Mouse (Mus musculus): ENCODE data around the gene Arrb1. TPM values are rescaled to one million over a fixed set of nuclear protein-coding genes. Genes with fewer than 3 reads are reported as not detected.

Arrb1 gene
- polyA plus RNA-seq, 1 experiment: 37.9 TPM

DNA sequence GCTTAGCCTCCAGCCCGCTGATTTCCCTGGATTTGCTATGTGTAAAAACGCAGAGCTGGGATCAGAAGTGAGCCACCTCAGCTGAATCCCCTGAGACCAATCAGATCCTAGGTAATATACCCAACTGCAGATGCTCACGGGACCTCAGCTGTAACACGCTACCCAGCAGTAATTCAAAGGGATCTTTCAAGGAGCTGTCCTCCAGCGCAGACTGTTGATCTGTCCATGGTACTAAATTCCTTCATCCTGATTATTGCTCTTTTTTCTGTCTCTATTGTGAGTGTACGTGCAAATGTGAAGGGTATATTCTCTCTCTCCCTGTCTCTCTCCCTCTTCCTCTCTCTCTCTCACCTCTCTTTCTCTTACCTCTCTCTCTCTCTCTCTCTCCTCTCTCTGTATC, 97.0 kb downstream of the Arrb1 start:
- DNase-seq (ENCODE audit: low read depth): no peak

DNA sequence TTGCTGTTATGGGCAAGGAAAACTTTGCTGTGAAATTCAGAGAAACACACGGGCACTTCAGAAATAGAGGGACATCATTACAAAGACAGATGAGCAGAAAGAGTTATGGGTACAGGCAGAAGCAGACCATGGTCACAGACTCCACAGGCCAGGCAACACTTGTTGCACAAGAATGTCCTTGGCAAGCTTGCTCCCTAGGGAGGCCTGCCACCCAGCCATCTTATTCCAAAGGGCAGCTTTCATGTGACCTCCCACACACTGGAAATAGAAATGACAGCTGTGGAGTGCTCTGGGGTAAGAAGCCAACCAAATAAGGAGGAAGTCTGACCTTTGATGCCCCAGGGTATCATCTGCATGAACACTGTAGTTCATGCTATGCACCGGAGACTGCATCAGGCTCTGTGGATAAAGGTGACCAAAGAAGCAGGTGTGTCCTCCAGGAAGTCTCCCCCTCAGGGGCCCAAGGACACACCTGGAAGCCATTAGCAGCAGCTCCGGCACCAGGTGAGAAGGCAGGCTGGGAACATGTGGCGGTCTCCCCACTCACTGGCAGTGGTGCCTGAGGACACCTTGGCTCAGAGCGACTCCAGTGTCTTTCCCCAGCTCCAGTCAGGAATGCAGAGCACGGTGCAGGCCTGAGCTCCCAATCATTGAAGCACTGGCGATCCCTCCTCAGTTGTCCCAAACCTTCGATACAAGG, 98.8 kb downstream of the Arrb1 start:
- no peak for DNase-seq (ENCODE audit: low read depth)

DNA sequence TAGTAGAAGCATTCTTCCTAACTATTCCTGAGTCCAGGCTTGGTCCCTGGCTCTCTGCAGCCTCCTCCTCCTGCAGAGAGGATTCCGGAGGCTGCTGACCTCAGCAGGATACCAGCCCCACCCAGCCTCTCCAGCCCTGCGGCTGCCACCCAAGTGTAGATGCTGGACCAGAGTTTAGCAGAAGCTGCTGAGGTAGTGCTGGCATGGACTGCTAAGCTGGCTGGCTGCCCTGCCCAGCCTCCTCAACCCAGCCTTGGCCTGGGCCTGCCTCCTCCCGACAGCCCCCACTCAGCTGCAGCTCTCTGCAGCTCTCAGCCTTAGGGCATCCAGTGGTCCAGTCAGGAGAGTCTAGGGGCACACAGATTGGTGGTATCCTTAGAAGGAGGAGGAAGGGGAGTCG, 106.0 kb downstream of the Arrb1 start:
- no peak for DNase-seq (ENCODE audit: low read depth)

DNA sequence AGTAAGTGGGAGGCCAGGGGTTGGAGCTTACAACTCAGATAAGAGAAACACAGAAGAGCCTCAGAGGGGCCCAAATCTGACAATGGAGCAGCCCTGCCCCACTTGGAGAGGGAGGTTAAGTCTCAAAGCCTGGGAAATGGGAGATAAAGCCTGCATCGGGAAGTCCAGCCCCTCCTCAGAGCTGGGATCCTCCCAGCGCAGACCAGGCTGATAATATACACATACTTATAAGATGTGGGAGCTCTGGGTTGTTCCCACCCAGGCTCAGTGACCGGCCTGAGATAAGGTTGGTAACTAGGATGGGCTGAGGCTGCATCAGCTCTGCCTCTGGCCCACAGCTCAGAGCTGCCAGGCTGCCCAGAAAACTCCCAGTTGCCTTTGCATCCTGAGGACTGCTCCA, 106.8 kb downstream of the Arrb1 start:
- no peak for DNase-seq (ENCODE audit: low read depth)

DNA sequence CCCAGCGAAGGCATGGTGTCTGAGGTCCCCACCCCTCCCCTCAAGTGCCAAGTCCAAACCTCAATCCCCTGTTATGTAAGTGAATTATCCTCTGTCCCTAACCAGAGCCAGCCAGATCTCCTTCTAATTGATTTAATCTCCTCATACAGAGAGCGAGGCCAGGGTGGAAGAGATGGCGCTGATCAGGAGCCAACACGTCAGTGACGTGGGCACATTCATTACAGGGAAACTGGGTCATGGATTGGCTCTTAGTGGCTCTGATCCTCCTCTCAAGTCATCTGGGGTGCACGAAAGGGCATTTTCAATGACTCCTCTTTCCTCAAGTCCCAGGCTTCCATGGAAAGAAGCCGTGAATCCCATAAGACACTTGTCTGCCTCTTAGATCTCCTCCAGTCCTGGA, 109.4 kb downstream of the Arrb1 start:
- DNase-seq (ENCODE audit: low read depth): no peak

DNA sequence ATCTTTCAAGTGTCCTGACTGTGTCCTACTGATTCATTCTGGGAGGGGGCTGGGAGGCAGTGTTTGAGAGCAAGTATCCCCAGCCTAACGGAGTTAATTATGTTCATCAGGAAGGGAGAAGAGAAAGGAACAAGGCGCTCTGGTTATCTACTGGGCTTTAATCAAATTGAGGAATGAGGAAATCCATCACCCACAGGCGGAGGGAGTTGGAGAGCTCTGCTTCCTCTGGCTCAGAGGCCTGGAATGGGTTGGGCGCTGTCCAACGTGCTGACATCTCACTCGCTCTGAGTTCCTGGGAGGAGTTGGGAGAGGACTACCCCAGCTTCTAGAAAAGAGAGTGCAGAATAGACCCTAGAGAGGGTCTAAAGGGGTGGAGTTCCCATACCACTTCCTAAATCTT, 113.4 kb downstream of the Arrb1 start:
- DNase-seq (ENCODE audit: low read depth): no peak

DNA sequence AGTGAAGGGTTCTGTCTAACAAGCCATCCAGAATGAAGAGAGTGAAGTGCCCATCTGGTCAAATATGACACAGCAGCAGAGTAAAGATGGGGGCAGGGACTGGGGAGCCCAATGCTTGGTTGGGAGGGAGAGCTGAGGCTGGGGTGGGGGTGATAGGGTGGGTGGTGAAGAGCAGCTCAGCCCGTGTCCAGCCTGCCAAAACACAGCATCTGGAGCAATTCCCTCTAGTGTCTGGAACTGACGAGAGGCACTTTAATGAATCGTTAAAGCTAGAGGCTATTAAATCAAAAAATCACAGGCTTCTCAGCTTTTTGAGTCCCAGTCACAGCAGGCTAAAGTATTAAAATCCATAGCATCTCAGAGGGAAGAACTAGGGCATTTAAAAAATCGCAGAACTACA, 114.3 kb downstream of the Arrb1 start:
- no peak for DNase-seq (ENCODE audit: low read depth)

DNA sequence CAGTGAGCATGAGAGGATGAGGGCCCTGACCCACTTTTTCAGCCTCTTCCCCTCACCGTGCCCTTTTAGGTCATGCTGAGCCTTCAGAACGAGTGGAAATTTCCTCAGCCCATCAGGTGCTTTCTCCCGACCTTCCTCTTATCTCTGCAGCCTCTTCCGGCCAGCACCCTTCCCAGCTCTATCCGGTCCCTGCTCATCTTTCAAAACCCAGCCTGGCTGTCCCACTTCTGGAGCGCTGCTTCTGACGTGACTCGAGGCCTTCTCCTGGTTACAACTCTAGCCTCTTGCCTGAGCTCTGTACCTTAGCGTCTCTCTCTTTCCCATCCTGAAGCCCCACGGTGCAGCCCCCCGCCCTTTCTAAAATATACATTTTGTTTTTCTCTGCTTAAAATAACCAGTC, 119.0 kb downstream of the Arrb1 start:
- DNase-seq (ENCODE audit: low read depth): no peak

Other genes starting within 250 kb of the Arrb1 start
- 283 and 502 TPM in 2 replicates for gene Serpinh1, start 182.2 kb upstream of the Arrb1 start, polyA plus RNA-seq (2012; rRNA removed)
- 16.6 and 24.0 TPM in 2 replicates for gene Gdpd5, start 154.1 kb upstream of the Arrb1 start, polyA plus RNA-seq (2012; rRNA removed)
- 2.1 and 2.5 TPM in 2 replicates for gene Klhl35, start 69.5 kb upstream of the Arrb1 start, polyA plus RNA-seq (2012; rRNA removed)
- 383 and 415 TPM in 2 replicates for gene Rps3, start 51.7 kb upstream of the Arrb1 start, polyA plus RNA-seq (2012; rRNA removed)
- gene Tpbgl, start 91.6 kb downstream of the Arrb1 start, polyA plus RNA-seq (2012; rRNA removed): 3.2 TPM in 2 replicates
- 32.2 and 33.2 TPM in 2 replicates for gene Slco2b1, start 175.9 kb downstream of the Arrb1 start, polyA plus RNA-seq (2012; rRNA removed)
- 0.27 TPM in 1 of 2 replicates, not detected in the other for gene Olfr520, start 194.8 kb downstream of the Arrb1 start, polyA plus RNA-seq (2012; rRNA removed)
- not detected in 2 replicates for gene Olfr521, start 228.0 kb downstream of the Arrb1 start, polyA plus RNA-seq (2012; rRNA removed)